Mouse (Mus musculus) lung, postnatal 0 days (tissue): Measurements from ENCODE around the gene Dexi.

Source experiments
- CTCF ChIP-seq: IDR thresholded peaks from 2 replicates; pipeline ENCODE4 v1.5.1; 2016; ENCODE audit warnings: antibody characterized with exemption, mild to moderate bottlenecking
- EP300 ChIP-seq: IDR thresholded peaks from 2 replicates; pipeline ENCODE4 v1.6.1; 2016; ENCODE audit warnings: antibody characterized with exemption, mild to moderate bottlenecking, control low read depth

DNA sequence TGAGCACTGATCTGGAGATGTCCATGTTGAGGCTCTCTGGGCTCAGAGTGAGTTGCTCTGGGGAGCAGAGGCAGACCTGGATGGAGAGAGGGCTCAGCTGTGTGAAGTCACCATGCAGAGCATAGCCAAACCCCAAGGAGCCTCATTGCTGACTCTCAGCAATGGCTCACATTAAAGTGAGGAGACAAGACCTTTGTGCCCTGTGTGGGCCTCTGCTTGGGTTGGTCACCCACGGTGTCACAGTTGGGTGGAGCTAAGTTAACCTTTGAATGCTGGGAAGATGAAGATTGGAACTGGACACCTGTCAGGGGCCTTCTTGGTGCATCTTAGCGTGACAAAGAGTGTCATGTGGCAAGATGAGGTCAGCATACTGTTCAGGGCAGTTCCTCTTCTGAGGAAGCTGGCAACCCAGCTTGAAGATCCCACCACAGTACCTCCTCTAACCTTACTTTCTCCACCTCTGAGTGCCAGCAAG is 47.0 kb downstream of the Dexi start:
- no peak for TF ChIP-seq EP300
- TF ChIP-seq CTCF = no peak
